Mouse (Mus musculus): ENCODE results near the gene Ppp1r1b. TPM values are rescaled to one million over a fixed set of nuclear protein-coding genes. Genes with fewer than 3 reads are reported as not detected.

The Ppp1r1b gene
- polyA plus RNA-seq, 1 experiment = not detected

DNA sequence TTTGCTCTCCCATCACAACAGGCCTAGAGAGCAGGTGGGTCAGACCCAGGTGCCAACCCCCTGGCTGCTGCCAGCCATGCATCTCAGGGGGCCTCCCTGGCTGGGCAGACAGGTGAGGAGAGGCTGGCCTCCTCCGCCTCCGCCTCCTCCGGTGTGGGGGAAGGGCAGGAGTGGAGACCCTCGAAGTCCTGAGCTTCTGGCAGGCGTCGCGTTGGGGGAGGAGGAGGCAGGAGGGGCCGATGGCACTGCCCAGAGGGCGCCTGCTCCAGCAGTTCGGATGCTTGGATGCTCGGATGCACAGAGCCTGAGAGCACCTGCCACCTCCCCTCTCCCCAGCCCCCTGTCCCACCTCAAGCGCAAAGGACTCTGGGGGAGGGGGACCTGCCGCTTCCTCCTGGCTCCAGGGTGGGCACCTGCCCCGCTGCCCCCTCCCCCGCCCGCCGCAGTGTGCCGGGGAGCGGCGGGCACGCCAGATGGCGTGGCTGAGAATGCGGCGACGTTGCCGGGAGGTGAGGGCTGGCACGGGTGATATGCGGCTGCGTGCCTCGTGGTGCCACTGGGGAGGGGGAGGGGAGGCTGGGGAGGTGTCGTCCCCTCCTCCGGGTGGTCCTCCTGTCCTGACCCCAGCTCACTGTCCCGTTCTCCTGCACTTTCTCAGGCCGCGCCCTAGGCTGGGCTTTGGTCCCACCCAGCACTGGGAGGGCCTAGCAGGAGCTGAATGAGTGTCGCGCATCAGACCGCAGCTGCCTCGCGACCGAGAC lies 14.0 kb upstream of the Ppp1r1b start:
- 0 out of 2 replicates have a peak, but pooled peaks cover 2% of the 10 kb centered on the region for H3K4me1 ChIP-seq (ENCODE audit: control insufficient read depth, insufficient read depth, insufficient read length, low read length)
- no peak overlapping the region for H3K27ac ChIP-seq (replicated peaks; ENCODE audit: low read depth, low read length)
- no peak overlapping the region for H3K4me3 ChIP-seq (ENCODE audit: insufficient read depth, low read depth, low read length)

- H3K27ac ChIP-seq (replicated peaks; ENCODE audit: low read depth, low read length) = no peak overlapping the region
- H3K4me1 ChIP-seq (ENCODE audit: control insufficient read depth, insufficient read depth, insufficient read length, low read length) = 0 out of 2 replicates have a peak, but pooled peaks cover 2% of the 10 kb centered on the region
- H3K4me3 ChIP-seq (ENCODE audit: insufficient read depth, low read depth, low read length) = no peak overlapping the region
Measured at GRCm38 (mm10) chr11:98335250-98335649, 13.0 kb upstream of the Ppp1r1b start.

GRCm38 (mm10) chr11:98336245-98337107 lies 11.7 kb upstream of the Ppp1r1b start:
- Histone ChIP-seq H3K27ac (replicated peaks; ENCODE audit: low read depth, low read length) (no peak overlapping the region), H3K4me1 (ENCODE audit: control insufficient read depth, insufficient read depth, insufficient read length, low read length) (0 out of 2 replicates have a peak, but pooled peaks cover 2% of the 10 kb centered on the region), H3K4me3 (ENCODE audit: insufficient read depth, low read depth, low read length) (no peak overlapping the region)

- Histone ChIP-seq H3K4me3 (ENCODE audit: insufficient read depth, low read depth, low read length) (peak overlapping the region; percentile 58), H3K4me1 (ENCODE audit: control insufficient read depth, insufficient read depth, insufficient read length, low read length) (0 out of 2 replicates have a peak, but pooled peaks cover 2% of the 10 kb centered on the region), H3K27ac (replicated peaks; ENCODE audit: low read depth, low read length) (no peak overlapping the region)
Measured at GRCm38 (mm10) chr11:98338507-98338961, 9.7 kb upstream of the Ppp1r1b start.

GRCm38 (mm10) chr11:98339071-98339501 lies 9.1 kb upstream of the Ppp1r1b start:
- Histone ChIP-seq H3K27ac (replicated peaks; ENCODE audit: low read depth, low read length) (no peak overlapping the region), H3K4me1 (ENCODE audit: control insufficient read depth, insufficient read depth, insufficient read length, low read length) (0 out of 2 replicates have a peak, but pooled peaks cover 2% of the 10 kb centered on the region)

DNA sequence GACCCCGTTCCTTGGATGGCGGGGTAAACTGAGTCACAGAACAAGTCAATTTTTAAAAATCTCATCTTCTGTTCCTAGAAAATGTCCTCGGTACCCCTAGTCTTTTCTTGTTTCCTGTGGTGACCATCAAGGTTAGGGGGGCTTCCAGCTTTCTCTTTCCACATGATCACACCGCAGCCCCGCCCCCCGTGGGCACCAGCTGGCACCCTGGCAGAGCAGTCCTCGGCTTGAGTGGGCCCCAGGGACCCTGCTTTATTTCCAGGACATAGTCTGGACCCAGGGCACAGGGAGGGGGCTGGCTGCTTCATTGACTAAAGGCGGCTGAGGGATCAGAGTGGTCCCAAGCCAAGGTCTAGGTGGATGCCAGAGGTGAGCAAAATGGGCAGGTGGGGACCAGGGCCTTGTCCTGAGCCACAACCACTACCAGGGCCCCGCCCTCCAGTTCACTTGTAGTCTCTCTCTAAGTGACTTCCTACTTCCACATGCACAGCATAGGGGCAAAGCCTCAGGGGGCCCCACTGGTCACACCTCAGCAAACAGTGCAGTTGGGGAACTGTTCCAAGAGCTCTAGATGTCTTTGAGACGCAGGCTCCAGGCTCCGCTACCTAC lies 8.4 kb upstream of the Ppp1r1b start:
- Histone ChIP-seq H3K4me3 (ENCODE audit: insufficient read depth, low read depth, low read length) (peak overlapping the region; percentile 48), H3K27ac (replicated peaks; ENCODE audit: low read depth, low read length) (no peak overlapping the region), H3K4me1 (ENCODE audit: control insufficient read depth, insufficient read depth, insufficient read length, low read length) (0 out of 2 replicates have a peak, but pooled peaks cover 2% of the 10 kb centered on the region)

More at GRCm38 (mm10) chr11:98339071-98339501, 9.1 kb upstream of the Ppp1r1b start:
- peak overlapping the region; percentile 48 for H3K4me3 ChIP-seq (ENCODE audit: insufficient read depth, low read depth, low read length)

- 0 out of 2 replicates have a peak, but pooled peaks cover 2% of the 10 kb centered on the region for H3K4me1 ChIP-seq (ENCODE audit: control insufficient read depth, insufficient read depth, insufficient read length, low read length)
- no peak overlapping the region for H3K27ac ChIP-seq (replicated peaks; ENCODE audit: low read depth, low read length)
- H3K4me3 ChIP-seq (ENCODE audit: insufficient read depth, low read depth, low read length) = no peak overlapping the region
Measured at GRCm38 (mm10) chr11:98340597-98340996, 7.6 kb upstream of the Ppp1r1b start.

- H3K27ac ChIP-seq (replicated peaks; ENCODE audit: low read depth, low read length) = no peak overlapping the region
- H3K4me3 ChIP-seq (ENCODE audit: insufficient read depth, low read depth, low read length) = no peak overlapping the region
- H3K4me1 ChIP-seq (ENCODE audit: control insufficient read depth, insufficient read depth, insufficient read length, low read length) = 0 out of 2 replicates have a peak, but pooled peaks cover 2% of the 10 kb centered on the region
Measured at GRCm38 (mm10) chr11:98341174-98341573, 7.0 kb upstream of the Ppp1r1b start.

- no peak overlapping the region for H3K4me3 ChIP-seq (ENCODE audit: insufficient read depth, low read depth, low read length)
- H3K27ac ChIP-seq (replicated peaks; ENCODE audit: low read depth, low read length) = no peak overlapping the region
- 0 out of 2 replicates have a peak, but pooled peaks cover 2% of the 10 kb centered on the region for H3K4me1 ChIP-seq (ENCODE audit: control insufficient read depth, insufficient read depth, insufficient read length, low read length)
Measured at GRCm38 (mm10) chr11:98342000-98342945, 5.9 kb upstream of the Ppp1r1b start.

- H3K4me3 ChIP-seq (ENCODE audit: insufficient read depth, low read depth, low read length) = no peak overlapping the region
- no peak overlapping the region for H3K27ac ChIP-seq (replicated peaks; ENCODE audit: low read depth, low read length)
Measured at GRCm38 (mm10) chr11:98345253-98345652, 3.0 kb upstream of the Ppp1r1b start.

DNA sequence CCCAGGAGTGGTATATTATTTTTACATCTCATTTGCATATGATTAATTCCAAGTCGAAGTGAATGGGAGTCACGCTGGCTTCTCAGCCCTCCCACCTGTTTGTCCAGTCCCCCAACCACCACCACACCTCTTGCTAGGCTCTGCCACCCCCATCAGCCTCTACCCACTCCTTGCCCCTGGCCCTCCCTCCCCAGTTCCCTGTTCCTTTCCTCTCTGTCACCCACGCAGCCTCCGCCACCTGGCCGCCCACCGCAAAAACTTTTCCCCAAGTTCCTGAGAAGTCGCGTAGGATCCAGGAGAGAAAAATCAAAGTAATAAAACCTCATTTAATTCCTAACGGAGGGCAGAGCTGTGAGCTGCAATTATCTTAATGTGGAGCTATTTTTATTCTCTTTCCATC lies 2.0 kb upstream of the Ppp1r1b start:
- Histone ChIP-seq H3K4me3 (ENCODE audit: insufficient read depth, low read depth, low read length) (no peak overlapping the region), H3K4me1 (ENCODE audit: control insufficient read depth, insufficient read depth, insufficient read length, low read length) (no peaks in the 10 kb centered on the region), H3K27ac (replicated peaks; ENCODE audit: low read depth, low read length) (no peak overlapping the region)

More at GRCm38 (mm10) chr11:98345253-98345652, 3.0 kb upstream of the Ppp1r1b start:
- no peaks in the 10 kb centered on the region for H3K4me1 ChIP-seq (ENCODE audit: control insufficient read depth, insufficient read depth, insufficient read length, low read length)

GRCm38 (mm10) chr11:98347385-98348082 lies 670 bp upstream of the Ppp1r1b start:
- no peak overlapping the region for H3K27ac ChIP-seq (replicated peaks; ENCODE audit: low read depth, low read length)
- H3K4me3 ChIP-seq (ENCODE audit: insufficient read depth, low read depth, low read length) = no peak overlapping the region
- no peaks in the 10 kb centered on the region for H3K4me1 ChIP-seq (ENCODE audit: control insufficient read depth, insufficient read depth, insufficient read length, low read length)

DNA sequence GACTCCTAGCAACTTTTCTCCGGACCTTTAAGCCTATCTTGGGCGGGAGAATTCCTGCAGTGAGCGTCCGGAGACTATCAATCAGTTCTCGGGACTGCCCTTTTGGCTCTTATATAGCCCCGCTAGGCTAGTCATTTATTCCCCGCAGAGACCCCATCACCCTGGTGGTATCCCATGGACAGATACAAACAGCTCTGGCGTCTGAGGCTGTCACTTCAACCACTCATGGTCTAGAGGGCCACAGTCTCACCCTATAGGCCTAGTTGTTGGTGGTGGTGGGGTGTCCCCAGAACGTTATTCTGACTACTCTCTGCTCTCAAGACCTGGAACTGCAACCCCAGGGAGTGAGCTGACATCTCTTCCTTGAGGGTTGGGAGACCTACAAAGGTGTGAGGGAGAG lies 1.1 kb downstream of the Ppp1r1b start:
- no peak overlapping the region for H3K27ac ChIP-seq (replicated peaks; ENCODE audit: low read depth, low read length)
- H3K4me1 ChIP-seq (ENCODE audit: control insufficient read depth, insufficient read depth, insufficient read length, low read length) = no peaks in the 10 kb centered on the region
- no peak overlapping the region for H3K4me3 ChIP-seq (ENCODE audit: insufficient read depth, low read depth, low read length)
